Mouse (Mus musculus): ENCODE results near the gene Tecr. TPM values are rescaled to one million over a fixed set of nuclear protein-coding genes. Genes with fewer than 3 reads are reported as not detected.

The Tecr gene
- polyA plus RNA-seq, 1 experiment from 2014 or later, result 605 TPM

DNA sequence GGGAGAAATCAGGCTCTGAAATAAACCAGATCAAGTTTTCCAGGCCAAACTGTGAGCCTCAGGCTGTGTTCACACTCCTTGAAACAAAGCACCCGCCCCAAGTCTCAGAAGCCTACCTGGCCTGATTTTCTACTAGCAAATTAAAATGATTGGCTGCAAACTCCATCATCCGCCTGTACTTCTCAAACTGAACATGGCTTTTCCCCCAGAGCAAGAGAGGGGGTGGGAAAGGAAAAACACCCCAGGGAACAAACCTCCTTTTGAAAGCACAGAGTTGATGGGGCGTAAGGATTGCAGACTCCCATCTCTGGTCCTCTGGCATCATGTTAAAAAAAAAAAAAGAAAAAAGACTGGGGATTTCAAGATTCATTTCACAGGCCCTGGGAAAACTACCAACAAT lies 15.1 kb downstream of the Tecr start:
- H3K9ac ChIP-seq, result peak overlapping the region; percentile 95; the same call in 1 of the 2 replicates
- peaks cover 34% of the 10 kb centered on the region for H3K4me1 ChIP-seq
- H3K27me3 ChIP-seq, result no peaks in the 10 kb centered on the region
- H3K4me2 ChIP-seq (replicated peaks), result peak overlapping the region; percentile 92
- ATAC-seq (ENCODE audit: low FRiP score, low read depth), result no peak
- H3K36me3 ChIP-seq, result peaks cover 28% of the 10 kb centered on the region
- H3K27ac ChIP-seq, result no peak overlapping the region
- H3K9me3 ChIP-seq, result no peaks in the 10 kb centered on the region
- 68% methylated on average over 3 of the region's 3 CpGs for WGBS
- H3K4me3 ChIP-seq, result peak overlapping the region; percentile 91

- H3K4me3 ChIP-seq, result no peak overlapping the region
- peaks cover 40% of the 10 kb centered on the region for H3K4me1 ChIP-seq
- ATAC-seq (ENCODE audit: low FRiP score, low read depth), result no peak
- H3K36me3 ChIP-seq, result peaks cover 47% of the 10 kb centered on the region
- no peaks in the 10 kb centered on the region for H3K9me3 ChIP-seq
- 86% methylated on average over 7 of the region's 7 CpGs for WGBS
- 0 out of 2 replicates have a peak overlapping the region, but pooled peaks have one; percentile 25 for H3K9ac ChIP-seq
- no peaks in the 10 kb centered on the region for H3K27me3 ChIP-seq
- no peak overlapping the region for H3K4me2 ChIP-seq (replicated peaks)
- no peak overlapping the region for H3K27ac ChIP-seq
Observed at GRCm38 (mm10) chr8:83590488-83591023, 17.2 kb downstream of the Tecr start.

DNA sequence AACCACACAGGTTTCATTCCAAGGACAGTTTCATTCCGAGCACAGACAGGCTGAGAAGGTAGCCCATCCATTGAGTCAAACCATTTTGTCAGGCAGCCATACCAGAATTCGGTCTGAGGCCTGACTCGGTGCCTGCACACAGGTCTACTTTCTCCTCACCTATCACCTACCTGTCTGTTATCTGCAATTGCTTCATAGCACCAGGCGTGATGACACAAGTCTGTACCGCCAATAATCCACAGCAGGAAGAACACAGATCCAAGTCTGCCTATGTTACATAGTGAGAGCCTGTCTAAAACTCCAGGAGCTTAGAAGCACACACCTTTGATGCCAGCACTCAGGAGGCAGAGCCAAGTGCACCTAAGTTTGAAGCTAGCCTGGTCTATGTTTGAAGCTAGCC lies 18.9 kb downstream of the Tecr start:
- no peaks in the 10 kb centered on the region for H3K27me3 ChIP-seq
- no peak overlapping the region for H3K9ac ChIP-seq
- 86% methylated on average over 5 of the region's 5 CpGs for WGBS
- H3K27ac ChIP-seq, result no peak overlapping the region
- H3K4me1 ChIP-seq, result peaks cover 43% of the 10 kb centered on the region
- H3K36me3 ChIP-seq, result peaks cover 60% of the 10 kb centered on the region
- no peak for ATAC-seq (ENCODE audit: low FRiP score, low read depth)
- no peak overlapping the region for H3K4me2 ChIP-seq (replicated peaks)
- H3K4me3 ChIP-seq, result no peak overlapping the region
- no peaks in the 10 kb centered on the region for H3K9me3 ChIP-seq

- no peaks in the 10 kb centered on the region for H3K9me3 ChIP-seq
- peaks cover 66% of the 10 kb centered on the region for H3K36me3 ChIP-seq
- H3K9ac ChIP-seq, result no peak overlapping the region
- H3K27me3 ChIP-seq, result no peaks in the 10 kb centered on the region
- H3K4me1 ChIP-seq, result peaks cover 34% of the 10 kb centered on the region
- ATAC-seq (ENCODE audit: low FRiP score, low read depth), result no peak
- WGBS, result 84% methylated on average over 6 of the region's 6 CpGs
- H3K27ac ChIP-seq, result no peak overlapping the region
- no peak overlapping the region for H3K4me3 ChIP-seq
- no peak overlapping the region for H3K4me2 ChIP-seq (replicated peaks)
Observed at GRCm38 (mm10) chr8:83587644-83588043, 20.1 kb downstream of the Tecr start.

GRCm38 (mm10) chr8:83585333-83585732 lies 22.4 kb downstream of the Tecr start:
- no peak overlapping the region for H3K9ac ChIP-seq
- H3K36me3 ChIP-seq, result peaks cover 68% of the 10 kb centered on the region
- H3K9me3 ChIP-seq, result no peaks in the 10 kb centered on the region
- WGBS, result 81% methylated on average over 3 of the region's 3 CpGs
- no peak overlapping the region for H3K4me2 ChIP-seq (replicated peaks)
- H3K4me3 ChIP-seq, result no peak overlapping the region
- ATAC-seq (ENCODE audit: low FRiP score, low read depth), result no peak
- no peak overlapping the region for H3K27ac ChIP-seq
- no peaks in the 10 kb centered on the region for H3K27me3 ChIP-seq
- peaks cover 19% of the 10 kb centered on the region; the same call in 1 of the 2 replicates for H3K4me1 ChIP-seq

DNA sequence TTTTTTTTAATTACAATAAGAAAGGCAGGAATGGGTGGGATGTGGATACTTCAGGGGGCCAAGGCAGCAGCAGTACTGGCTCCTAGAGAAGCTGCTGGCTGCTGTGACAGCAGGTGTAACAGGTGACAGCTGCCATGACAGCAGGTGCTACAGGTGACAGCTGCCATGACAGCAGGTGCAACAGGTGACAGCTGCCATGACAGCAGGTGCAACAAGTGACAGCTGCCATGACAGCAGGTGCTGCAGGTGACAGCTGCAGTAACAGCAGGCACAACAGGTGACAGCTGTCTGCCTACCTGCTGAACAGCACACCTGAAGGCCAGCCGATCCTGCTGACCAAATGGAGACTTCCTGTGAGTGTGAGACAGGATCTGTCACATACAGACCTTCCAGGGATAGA lies 23.0 kb downstream of the Tecr start:
- Histone ChIP-seq H3K9ac (no peak overlapping the region), H3K4me3 (no peak overlapping the region), H3K4me1 (peaks cover 18% of the 10 kb centered on the region; the same call in 1 of the 2 replicates), H3K36me3 (peaks cover 63% of the 10 kb centered on the region), H3K4me2 (replicated peaks) (no peak overlapping the region), H3K27ac (no peak overlapping the region), H3K9me3 (no peaks in the 10 kb centered on the region), H3K27me3 (no peaks in the 10 kb centered on the region)
- no peak for ATAC-seq (ENCODE audit: low FRiP score, low read depth)
- 95% methylated on average over 1 of the region's 1 CpGs for WGBS

DNA sequence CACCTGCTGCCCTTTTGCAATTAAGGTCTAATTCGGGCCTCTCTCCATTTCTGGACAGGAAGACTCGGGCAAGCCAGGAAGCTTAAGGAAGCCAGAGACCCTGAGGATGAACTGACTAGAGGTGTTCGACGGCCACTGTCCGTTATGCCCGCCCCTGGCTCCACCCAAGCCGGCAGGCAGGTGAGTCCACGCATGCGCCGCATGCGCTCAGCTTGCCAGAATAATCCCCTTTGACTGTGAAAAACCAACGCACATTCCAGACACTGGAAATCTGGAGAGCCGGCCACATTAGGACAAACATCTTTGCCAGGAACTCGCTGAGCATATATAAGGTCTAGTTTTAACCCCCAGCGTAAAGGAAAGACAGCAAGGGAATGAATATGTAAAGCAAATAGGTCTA lies 24.5 kb downstream of the Tecr start:
- Histone ChIP-seq H3K9me3 (no peaks in the 10 kb centered on the region), H3K4me3 (no peak overlapping the region), H3K27me3 (no peaks in the 10 kb centered on the region), H3K4me2 (replicated peaks) (no peak overlapping the region), H3K36me3 (peaks cover 52% of the 10 kb centered on the region), H3K27ac (no peak overlapping the region), H3K4me1 (peaks cover 30% of the 10 kb centered on the region; the same call in 1 of the 2 replicates), H3K9ac (no peak overlapping the region)
- 85% methylated on average over 15 of the region's 15 CpGs for WGBS
- ATAC-seq (ENCODE audit: low FRiP score, low read depth), result no peak

DNA sequence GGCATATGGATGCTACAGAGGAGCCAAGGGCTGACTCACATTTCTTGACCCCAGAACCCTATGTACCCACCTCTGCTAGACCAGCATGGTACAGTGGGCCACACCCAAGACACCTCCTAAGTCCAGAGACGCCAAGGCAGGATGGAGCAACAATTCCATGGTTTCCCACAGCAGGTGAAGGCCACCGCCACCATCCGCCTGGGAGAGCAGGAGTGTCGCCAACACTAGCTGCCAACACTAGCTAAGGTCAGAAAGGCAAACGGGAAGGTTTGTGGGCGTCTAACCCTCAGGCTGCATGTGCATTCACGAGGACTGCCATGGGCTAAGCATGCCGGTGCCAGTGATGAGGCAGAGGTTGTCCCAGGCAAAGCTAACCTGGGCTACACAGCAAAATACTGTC lies 25.5 kb downstream of the Tecr start:
- no peak overlapping the region for H3K9ac ChIP-seq
- H3K27me3 ChIP-seq, result no peaks in the 10 kb centered on the region
- H3K27ac ChIP-seq, result no peak overlapping the region
- H3K4me2 ChIP-seq (replicated peaks), result no peak overlapping the region
- H3K4me3 ChIP-seq, result no peak overlapping the region
- no peak for ATAC-seq (ENCODE audit: low FRiP score, low read depth)
- H3K36me3 ChIP-seq, result peaks cover 42% of the 10 kb centered on the region
- H3K4me1 ChIP-seq, result peaks cover 37% of the 10 kb centered on the region
- H3K9me3 ChIP-seq, result no peaks in the 10 kb centered on the region
- 93% methylated on average over 8 of the region's 8 CpGs for WGBS

- ATAC-seq (ENCODE audit: low FRiP score, low read depth), result no peak
- Histone ChIP-seq H3K9ac (no peak overlapping the region), H3K36me3 (peaks cover 30% of the 10 kb centered on the region), H3K4me1 (peaks cover 47% of the 10 kb centered on the region), H3K4me3 (no peak overlapping the region), H3K27ac (peak overlapping the region; percentile 15; the same call in 1 of the 2 replicates), H3K9me3 (no peaks in the 10 kb centered on the region), H3K4me2 (replicated peaks) (no peak overlapping the region), H3K27me3 (no peaks in the 10 kb centered on the region)
- 90% methylated on average over 8 of the region's 8 CpGs for WGBS
Observed at GRCm38 (mm10) chr8:83580826-83581225, 26.9 kb downstream of the Tecr start.

DNA sequence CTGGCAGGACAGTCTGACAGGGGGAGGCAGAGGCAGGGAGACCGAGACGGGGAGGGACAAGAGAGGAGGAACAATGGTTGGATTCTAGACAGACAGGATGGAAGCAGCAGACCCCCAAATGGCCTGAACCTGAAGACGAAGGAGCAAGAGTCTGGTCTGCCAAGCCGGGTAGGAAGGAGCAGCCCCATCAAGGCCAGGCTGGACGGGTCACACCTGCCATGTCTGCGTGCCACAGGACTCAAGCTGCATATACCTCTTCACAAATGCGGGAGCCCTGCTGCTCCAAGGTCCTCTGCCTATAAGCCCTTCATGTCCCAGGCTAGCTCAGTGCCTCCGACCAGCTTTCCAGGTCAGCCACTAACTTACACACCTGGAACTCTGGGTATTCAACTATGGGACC lies 28.1 kb downstream of the Tecr start:
- Histone ChIP-seq H3K4me1 (peaks cover 50% of the 10 kb centered on the region), H3K4me2 (replicated peaks) (no peak overlapping the region), H3K9ac (0 out of 2 replicates have a peak overlapping the region, but pooled peaks have one; percentile 8), H3K36me3 (peaks cover 25% of the 10 kb centered on the region), H3K27me3 (no peaks in the 10 kb centered on the region), H3K9me3 (no peaks in the 10 kb centered on the region), H3K27ac (no peak overlapping the region), H3K4me3 (no peak overlapping the region)
- 89% methylated on average over 8 of the region's 8 CpGs for WGBS
- ATAC-seq (ENCODE audit: low FRiP score, low read depth), result no peak

DNA sequence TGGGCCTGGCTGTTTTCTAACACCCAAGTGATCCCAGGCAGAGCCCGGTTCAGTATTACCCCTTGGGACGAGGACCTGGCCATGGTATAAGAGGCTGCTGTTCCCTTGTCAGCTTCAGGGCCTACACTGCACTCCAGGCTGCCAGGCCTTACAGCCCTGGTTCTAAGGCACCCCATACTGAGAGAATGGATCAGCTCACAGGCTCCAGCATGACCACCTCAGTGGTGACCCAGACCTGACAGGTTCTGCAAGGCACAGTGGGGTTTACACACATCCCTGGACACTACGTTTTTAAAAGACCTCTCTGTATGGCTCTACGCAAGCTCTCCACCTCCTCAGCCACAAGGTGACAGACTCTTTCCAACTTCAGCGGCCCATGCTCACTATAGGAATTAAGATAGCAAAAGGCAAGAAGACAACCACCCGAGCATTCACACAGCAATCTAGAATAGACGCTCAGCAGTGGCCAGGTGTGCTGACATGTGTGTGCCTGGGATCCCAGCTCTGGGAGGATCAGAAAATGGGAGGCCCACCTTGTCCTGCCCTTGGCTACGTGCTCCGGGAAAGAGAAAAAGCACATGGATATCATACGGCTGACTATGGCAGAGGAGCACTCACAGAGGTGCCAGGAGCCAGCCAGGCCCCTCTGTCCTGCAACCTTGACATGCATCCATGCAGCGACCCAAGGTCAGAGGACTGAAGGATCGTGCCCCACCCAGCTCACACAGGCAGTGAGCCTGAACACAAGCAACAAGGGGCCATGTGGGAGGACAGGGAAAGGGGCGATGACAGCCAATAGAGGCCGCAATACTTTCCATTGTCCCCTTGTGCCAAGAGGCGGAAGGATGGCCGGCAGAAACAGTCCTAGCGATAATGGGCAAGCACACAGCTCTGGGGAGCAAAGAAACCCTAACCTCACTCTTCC lies 29.4 kb downstream of the Tecr start:
- peaks cover 28% of the 10 kb centered on the region for H3K36me3 ChIP-seq
- ATAC-seq (ENCODE audit: low FRiP score, low read depth), result no peak
- 76% methylated on average over 17 of the region's 17 CpGs for WGBS
- peaks cover 56% of the 10 kb centered on the region for H3K4me1 ChIP-seq
- no peak overlapping the region for H3K4me2 ChIP-seq (replicated peaks)
- no peak overlapping the region for H3K4me3 ChIP-seq
- no peaks in the 10 kb centered on the region for H3K27me3 ChIP-seq
- H3K27ac ChIP-seq, result peak overlapping the region; percentile 0; the same call in 1 of the 2 replicates
- H3K9ac ChIP-seq, result peak overlapping the region; percentile 40; the same call in 1 of the 2 replicates
- no peaks in the 10 kb centered on the region for H3K9me3 ChIP-seq

DNA sequence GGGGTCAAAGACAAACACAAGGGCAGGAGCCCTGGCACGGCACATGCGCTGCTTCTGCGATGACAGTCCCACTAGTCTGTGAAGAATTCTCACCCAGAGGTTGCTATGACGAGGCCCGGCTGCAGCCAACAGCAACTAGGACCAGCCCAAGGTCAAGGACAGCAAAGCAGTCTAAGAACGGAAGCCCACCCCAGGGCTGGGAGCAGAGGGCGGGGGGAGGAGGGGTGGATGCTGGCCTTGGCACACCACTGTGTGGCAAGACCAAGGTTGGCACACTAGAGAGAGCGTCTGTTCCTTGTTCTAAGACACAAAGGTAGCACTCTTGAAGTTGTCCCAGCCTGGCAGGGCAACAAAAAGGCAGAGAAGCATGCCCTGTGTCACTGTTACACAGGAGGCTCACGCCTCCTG lies 30.4 kb downstream of the Tecr start:
- no peaks in the 10 kb centered on the region for H3K9me3 ChIP-seq
- peak overlapping the region; percentile 27; the same call in 1 of the 2 replicates for H3K4me2 ChIP-seq (replicated peaks)
- no peak overlapping the region for H3K27ac ChIP-seq
- peaks cover 38% of the 10 kb centered on the region for H3K36me3 ChIP-seq
- H3K27me3 ChIP-seq, result no peaks in the 10 kb centered on the region
- no peak for ATAC-seq (ENCODE audit: low FRiP score, low read depth)
- H3K4me3 ChIP-seq, result no peak overlapping the region
- H3K4me1 ChIP-seq, result peaks cover 56% of the 10 kb centered on the region
- WGBS, result 65% methylated on average over 9 of the region's 9 CpGs
- H3K9ac ChIP-seq, result peak overlapping the region; percentile 25
